Mouse (Mus musculus): ENCODE data around the gene Gimap1.

The Gimap1 gene

DNA sequence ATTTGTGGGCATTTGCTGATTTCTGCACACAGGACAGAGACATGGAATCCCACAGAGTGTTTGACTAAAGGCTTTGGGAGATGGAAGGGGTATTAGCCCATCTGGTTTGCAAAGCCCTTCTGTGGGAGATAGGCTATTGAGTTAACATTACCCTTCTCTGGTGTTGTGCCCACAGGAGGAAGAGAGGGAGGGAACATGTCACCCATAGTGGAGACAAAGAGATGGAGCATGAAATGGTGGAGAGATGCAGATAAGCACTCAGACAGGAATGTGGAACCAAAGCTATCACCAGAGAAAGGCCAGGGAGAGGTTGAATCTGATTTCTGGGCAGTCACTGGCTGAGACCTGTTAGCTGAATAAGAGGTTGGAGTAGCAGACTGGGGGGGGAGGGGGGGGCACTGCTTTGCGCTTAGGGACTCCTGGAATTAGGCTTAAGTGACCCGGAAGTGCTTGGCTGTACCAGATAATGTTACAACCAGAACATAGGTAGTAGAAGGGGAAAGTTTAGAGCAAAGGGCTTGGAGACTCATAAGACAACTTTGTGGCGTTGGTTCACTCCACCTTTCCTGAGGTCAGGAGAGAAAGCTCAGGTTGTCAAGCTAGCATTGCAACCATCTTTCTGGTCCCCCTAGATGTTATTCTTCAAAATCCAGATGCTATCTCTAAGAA lies 1.8 kb downstream of the Gimap1 start:
- WGBS, result 76% methylated on average over 3 of the region's 3 CpGs

DNA sequence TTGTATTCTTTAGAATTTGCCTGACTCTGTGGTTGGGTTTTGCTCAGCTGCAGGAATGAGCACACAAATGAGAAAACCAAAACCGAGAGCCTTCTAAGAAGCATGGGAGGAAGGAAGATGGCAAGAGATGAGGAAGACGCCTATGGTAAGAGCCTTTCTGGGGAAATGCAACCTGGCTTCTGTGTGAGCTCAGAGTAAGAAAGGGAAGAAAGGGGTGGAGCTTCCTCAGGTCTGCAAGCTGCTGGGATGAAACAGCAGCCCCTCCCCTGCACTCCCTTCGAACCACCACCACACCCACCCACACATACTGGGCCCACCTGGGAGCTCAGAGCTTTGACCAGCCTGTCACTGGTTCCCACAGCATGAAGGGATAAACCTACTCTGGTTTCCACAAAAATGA lies 2.4 kb downstream of the Gimap1 start:
- WGBS, result 42% methylated on average over 3 of the region's 3 CpGs

DNA sequence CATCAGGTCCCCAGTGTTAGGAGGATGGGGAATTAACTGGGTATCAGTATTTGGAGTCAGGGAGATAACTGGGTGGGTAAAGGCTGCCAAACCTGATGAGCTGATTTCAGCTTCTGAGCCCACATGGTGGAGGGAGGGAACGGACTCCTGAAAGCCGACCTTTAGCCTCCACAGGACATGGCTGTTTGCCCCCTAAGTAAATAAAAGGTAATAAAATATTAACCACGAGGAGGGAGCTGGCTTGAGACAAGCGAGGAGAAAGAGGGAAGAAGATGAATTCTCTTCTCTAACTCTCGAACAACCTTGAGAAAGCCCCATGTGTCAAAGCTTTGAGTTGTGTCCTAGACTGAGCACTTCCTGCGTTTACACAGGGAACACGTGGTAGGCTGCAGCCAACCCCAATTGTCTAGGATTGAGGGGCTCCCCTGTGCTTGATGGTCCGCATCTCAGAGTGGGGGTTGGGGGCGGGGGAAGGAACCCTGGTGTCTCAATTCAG lies 2.9 kb downstream of the Gimap1 start:
- 44% methylated on average over 9 of the region's 9 CpGs for WGBS

DNA sequence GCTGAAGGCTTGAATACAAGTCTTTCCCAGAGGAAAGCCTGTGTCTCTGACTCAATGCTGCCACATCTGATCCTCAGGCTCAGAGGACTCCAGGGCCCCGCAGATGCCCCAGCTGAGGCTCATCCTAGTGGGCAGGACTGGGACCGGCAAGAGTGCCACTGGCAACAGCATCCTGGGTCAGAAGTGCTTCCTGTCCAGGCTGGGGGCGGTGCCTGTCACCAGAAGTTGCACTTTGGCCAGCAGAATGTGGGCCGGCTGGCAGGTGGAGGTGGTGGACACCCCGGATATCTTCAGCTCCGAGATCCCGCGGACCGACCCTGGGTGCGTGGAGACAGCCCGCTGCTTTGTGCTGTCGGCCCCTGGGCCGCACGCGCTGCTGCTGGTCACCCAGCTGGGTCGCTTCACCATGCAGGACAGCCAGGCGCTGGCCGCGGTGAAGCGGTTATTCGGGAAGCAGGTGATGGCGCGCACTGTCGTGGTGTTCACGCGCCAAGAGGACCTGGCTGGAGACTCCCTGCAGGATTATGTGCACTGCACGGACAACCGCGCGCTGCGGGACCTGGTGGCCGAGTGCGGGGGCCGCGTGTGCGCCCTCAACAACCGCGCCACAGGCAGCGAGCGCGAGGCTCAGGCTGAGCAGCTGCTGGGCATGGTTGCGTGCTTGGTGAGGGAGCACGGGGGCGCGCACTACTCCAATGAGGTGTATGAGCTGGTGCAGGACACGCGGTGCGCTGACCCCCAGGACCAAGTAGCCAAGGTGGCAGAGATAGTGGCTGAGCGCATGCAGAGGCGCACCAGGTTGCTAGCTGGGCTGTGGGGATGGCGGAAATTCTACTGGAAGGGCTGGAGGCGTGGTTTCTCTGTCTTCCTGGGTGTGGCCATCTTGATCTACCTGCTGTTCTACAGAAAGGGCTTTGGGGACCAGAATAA lies 3.8 kb downstream of the Gimap1 start:
- WGBS, result 20% methylated on average over 52 of the region's 52 CpGs

DNA sequence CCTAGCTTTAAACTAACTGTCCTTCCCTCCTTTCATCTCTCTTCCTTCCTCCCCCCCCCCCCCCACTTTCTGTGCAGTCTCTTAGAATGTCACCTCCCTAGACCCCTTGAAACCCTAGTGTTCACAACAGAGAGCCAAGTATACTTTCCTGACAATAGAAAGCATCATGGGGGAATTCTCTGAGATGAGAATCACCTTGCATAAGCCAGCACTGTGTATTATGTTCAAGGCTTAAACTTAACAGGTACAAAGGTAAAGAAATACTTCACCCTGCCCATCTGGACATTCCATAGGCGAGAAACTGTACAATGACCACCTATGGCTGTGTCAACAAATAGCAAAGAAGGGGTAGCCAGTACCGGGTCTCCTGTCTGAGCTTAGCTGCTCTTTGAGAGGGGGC lies 6.6 kb downstream of the Gimap1 start:
- WGBS, result 70% methylated on average over 2 of the region's 2 CpGs

DNA sequence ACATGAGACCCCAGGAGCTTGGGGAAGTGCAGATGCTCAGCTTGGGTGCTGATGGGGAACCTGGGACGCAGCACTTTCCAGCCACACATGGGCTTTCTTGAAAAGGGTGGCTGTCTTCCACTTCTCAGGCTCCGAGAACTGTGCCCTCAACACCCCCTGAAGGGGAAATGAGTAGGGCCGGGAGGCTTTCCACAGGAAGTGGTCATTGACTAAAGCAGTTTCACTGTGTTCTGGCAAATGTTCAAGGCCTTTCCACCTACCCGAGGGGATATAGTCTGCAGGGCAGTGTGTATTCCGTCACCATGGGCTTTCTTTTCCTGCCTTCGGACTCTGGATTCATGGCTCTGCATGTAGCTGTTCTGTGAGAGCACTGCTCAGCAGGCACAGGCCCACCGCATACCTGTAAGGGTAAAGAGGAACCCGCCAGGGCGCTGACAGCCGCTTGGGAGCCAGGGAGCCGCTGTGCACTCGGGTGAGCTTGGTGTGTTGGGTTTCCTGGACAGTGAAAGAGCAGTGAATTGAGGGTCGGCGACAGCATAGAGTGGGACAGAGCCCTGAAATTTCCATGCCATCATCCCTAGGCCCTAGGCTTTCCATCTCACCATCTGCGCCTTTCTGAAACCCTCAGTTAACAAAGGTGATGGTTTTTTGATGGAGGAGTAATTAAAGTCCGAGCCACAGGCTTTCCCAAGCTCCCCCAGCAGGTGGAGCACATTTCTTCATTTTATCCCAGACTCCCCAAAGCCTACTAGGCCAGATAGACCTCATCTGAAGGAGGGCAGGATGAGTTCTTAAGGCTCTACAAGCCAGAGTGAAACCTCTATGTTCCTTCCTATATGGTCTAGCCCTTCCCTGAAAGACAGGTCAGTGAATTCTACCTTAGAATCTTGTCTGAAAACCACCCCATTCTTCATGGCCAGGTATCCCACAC lies 7.4 kb downstream of the Gimap1 start, which contains the start of gene Gimap5:
TSS of gene Gimap5 (plus strand) at position 239 of the 931 bp plus-strand sequence.
- WGBS, result 50% methylated on average over 16 of the region's 16 CpGs

DNA sequence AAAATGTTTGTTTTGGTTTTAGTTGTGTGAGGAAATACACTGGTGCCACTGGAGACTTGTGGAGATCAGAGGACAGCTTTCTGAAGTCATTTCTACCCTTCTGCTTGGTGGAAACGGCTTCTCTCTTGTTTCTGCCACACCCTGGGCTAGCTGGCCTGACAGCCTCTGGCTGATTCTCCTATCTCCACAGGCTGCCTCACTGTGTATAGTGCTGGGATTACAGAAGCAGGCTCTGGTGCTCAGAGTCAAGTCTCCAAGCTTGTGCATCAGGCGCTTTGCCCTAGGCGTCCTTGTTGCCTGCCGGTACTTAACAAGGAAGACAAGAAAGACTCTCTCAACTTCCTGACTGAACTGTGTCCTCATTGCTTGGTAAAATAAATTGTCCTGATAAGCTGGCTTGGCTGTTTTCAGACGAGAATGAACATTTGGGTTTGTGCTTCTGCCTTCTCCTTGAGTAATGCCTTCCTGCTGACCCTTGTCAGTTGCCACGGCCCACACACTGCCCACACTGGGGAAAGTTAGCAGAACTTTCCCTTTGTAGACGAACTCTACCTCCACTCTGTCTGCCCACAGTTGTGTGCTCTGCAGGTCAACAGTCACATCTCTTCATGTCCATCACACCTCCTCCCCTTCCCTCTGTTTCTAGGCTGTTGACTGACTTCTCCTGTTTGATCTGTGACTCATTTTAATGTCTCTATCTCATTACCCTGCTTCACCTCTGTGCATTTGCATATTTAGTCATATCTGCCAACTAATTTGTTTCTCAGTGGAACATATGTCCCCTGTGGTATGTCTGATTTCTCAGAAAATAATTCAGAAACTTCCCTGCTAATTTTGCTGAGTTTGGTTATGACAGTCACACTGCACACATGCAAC lies 8.5 kb downstream of the Gimap1 start:
- 78% methylated on average over 7 of the region's 7 CpGs for WGBS

DNA sequence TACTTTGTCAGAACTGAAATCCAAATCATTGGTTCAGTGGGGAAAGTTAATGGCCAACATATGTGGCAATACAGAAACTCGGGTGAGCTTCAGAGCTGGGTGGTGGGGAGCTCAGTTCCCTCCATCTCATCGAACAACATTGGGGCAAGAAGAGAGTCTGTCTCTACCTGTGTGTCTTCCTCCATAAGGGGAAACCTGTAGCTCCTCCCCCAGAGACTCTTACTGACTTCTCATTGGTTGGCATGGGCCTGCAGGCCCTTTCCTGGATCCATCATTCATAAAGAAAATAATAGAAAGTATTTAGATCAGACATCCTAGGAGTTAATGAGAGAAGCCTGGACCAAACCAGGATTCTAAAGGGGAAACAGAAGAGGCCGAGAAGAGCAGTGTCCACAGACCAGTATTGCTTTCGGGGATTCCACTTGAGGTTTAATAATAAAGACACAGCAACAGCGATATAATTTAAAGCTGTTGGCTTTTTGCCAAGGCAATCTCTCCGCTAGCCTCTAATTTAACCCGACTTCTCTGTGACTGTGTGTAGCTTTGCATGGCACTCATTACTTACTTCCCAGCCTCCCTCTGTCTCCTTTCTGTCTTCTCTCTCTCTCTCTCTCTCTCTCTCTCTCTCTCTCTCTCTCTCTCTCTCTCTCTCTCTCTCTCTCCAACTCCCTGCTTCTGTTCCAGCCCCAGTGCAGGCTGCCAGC lies 24.9 kb downstream of the Gimap1 start:
- WGBS, result 67% methylated on average over 7 of the region's 7 CpGs

DNA sequence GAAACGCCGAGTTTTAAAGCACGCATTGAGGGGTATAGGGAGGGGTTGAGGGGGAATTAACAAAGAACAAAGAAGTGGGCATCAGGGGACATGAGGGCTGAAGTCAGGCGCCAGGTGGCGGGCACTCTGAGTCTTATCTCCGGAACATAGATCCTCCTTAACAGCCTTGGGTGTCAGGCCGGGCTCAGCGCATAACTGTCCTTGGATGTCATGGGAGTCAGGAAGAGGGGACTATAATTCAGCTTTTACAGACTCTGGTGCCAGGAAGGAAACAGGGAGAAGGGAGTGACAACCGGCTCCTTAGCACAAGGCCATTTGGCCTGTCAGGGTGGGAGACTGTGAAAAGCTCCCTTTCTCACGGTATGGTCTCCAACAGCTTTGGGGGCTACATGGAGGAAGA lies 25.6 kb downstream of the Gimap1 start:
- 96% methylated on average over 10 of the region's 10 CpGs for WGBS

DNA sequence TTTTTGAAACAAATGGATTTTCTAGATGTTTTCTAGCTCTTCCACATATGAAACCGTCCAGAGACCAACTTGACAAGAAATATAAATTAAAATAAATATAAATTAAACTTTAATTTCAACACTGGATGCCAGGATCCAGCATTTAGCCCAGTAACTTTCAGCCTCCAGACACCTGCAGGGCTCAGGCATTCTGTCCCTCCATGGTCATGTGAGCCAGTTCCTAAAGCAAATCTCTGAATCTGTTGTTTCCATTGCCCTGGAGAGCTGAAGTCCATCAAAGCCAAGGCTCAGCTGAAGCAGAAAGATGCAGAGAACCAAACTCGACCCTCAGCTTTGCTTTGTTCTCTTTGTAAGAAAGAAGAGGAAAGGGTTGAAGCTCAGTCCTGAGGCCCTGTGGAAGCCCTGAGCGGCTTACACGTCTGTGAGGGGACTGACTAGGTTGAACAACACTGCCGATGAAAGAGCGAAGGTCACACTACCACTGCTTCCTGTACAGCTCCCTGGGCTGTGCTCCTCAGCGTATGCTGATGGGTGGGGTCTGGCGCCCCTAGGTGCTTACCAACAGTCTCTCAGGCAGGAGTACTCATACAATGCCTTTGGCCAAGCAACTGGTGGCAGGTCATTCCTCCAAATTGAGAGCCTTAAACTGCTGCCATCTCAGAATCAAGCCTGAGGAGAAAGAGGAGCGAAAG lies 29.5 kb downstream of the Gimap1 start:
- 82% methylated on average over 9 of the region's 9 CpGs for WGBS

DNA sequence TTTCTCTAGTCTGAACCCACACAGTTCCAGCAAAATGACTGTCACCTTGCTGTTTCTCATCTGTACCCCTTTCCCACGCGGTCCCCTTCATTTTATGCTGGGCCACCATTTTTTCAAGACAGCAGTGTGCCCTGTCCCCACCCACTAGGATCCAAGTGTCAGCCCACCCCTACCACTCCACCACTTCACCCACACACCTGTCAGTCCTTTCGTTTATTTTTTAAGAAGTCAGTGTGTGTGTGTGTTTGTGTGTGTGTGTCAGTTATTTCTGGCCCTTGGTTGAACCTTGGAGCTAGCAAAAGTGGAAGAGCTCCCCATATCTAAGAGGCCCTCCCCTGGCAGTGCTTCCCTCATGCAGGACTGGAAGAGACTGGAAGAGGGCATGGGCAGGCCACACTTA lies 30.1 kb downstream of the Gimap1 start:
- 86% methylated on average over 3 of the region's 3 CpGs for WGBS

DNA sequence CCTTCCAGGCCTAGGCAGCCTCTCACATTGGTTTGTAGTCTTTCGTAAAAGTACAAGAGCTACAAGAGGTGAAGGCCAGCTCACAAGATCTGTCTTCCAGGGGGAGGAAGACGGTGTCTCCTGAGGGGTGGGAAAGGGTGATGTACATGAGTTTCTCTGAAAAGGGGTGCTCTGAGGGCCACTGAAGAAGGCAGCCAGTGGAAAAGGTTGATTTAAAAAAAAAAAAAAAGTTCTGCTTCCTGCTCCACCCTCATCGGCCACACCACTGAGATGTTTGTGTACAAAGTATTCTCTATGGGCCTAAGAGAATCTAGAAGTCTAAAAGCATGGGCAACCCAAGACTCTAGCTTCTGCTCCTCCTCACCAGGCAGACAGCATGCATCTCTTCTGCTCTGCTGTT lies 31.8 kb downstream of the Gimap1 start, which contains the start of gene Gimap3:
TSS of gene Gimap3 (minus strand) at position 156 of the 400 bp plus-strand sequence.
- WGBS, result 87% methylated on average over 3 of the region's 3 CpGs

DNA sequence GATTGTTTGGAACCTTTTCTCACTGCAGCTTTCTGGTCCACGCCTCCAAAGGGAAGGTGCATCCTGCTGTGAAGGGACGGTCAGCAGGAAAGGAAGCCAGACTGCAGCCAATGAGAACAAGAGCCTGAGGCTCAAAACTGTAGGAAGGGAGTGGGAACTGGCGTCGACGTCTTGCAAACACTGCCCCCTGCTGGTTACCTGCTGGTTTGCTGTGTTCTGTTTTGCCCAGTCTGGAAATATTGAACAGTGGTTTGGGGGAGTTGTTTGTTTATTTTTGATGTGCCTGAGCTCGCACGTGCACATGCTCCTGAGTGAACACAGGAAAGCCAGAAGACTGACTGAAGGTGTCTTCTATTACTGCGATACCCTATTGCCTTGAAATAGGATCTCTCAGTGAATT lies 33.2 kb downstream of the Gimap1 start:
- 6% methylated on average over 8 of the region's 8 CpGs for WGBS

DNA sequence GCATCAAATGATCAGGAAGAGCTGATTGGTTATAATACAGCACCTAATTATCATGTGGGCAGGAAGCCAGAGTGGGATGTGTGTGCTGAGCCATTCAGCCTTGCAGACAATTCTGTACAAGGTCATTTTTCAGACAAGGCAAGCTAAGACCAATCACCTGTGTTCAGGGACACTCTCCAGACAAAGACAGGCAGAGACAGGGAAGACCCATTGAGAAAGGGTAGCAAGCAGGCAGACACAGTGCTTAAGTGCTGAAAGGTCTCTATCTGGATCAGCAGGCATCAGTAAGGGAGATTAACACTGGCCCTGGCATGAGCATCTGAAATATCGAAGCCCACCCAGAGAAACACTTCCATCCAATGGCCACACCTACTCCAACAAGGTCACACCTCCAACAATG lies 45.6 kb downstream of the Gimap1 start:
- 96% methylated on average over 1 of the region's 1 CpGs for WGBS

DNA sequence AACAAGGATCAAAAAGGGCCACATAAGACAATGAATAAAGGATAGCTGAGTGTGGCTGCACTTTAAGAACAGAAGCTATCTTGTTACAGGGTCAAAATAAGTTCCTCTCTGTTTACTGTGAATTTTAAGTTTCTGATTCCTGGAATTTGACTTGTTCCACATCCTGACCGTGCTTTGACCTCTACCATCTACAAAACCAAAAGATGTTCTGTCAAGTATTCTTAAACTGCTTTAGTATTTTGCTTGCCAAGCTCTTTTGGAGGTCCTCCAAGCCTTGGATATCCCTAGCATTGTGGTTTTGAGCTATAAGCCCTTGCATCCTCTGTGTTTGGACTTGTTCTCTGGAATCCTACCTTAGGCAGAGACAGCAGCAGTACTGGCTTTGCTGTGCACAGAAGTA lies 46.3 kb downstream of the Gimap1 start:
- WGBS, result 79% methylated on average over 1 of the region's 1 CpGs

DNA sequence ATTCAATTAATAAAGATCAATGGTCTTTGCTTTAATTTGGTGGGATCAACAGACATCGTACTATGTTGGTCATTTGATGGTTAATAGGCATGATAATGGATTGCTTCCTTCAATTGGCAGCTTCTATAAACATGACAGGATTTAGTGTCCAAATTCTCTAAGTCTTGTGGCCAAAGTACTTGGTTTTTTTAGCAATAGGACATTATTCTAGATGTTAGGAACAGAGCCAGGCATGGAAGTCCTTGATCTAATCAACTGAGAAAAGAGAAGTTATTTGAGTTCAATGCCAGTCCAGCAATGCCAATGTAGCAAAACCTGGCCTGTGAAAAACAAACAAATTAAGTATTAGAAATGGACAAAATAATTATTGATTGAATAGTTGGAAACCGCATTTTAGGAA lies 46.7 kb downstream of the Gimap1 start:
- 73% methylated on average over 2 of the region's 2 CpGs for WGBS

DNA sequence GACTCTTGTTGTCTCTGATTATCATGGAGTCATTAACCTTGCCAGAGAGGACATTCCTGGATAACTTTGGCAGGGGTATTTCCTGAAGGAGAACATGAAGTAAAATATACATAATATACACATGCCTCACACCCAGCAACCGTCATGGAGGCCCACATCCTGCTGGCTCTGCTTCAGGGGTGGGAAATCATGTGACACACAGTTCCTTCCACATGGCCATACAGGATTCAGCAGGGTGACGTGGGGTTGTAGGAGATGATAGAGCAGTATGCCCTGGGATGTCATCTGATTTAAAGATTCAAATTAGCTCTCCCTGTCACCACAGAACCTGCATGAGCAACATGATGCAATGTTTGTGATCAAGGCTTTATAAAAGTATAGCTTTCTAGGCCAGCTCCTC lies 49.0 kb downstream of the Gimap1 start:
- 84% methylated on average over 2 of the region's 2 CpGs for WGBS
